Mouse (Mus musculus) forelimb bud, embryonic 11.5 days (tissue): ENCODE results near the gene 5730596B20Rik.

Experiments used
- DNase-seq: peaks from one replicate; pipeline ENCODE4 v3.0.0-alpha.2; 2012; ENCODE audit warnings: low read depth, low spot score

5730596B20Rik gene

DNA sequence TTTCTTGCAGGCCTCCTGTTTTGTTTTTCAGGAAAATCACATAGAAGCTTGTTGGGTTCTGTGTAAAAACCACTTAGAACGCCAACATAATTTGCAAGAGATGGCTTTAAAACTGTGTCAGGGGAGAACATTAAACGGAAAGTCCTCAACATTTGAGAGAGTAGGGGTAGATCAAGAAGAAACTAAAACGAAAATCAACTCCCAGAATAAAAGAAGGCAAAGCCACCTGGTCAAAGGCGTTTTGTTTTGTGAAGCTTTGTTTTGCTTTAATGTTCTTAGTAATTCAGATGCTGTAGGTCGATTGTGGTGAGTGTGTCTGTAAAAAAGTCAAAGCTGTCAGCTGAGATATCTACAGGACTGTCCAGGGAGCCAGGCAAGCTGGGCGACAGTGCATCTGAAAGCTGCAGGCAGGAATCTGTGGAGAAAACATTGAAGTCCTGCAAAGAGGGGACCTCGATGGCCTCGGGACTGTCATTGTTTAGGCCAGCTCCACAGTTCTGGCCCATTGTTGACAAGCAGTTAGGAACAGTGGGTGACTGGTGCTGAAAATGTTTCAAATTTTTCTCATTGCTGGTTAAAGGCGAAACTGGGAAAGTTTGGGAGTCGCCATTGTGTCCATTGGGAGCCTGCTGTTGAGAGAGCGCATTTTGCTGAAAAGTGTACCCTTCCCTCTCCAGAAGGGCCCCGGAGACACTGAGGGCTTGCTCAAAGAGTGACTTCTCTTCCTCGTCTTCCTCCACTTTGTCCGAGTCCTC, 14.5 kb upstream of the 5730596B20Rik start:
- no peak for DNase-seq

DNA sequence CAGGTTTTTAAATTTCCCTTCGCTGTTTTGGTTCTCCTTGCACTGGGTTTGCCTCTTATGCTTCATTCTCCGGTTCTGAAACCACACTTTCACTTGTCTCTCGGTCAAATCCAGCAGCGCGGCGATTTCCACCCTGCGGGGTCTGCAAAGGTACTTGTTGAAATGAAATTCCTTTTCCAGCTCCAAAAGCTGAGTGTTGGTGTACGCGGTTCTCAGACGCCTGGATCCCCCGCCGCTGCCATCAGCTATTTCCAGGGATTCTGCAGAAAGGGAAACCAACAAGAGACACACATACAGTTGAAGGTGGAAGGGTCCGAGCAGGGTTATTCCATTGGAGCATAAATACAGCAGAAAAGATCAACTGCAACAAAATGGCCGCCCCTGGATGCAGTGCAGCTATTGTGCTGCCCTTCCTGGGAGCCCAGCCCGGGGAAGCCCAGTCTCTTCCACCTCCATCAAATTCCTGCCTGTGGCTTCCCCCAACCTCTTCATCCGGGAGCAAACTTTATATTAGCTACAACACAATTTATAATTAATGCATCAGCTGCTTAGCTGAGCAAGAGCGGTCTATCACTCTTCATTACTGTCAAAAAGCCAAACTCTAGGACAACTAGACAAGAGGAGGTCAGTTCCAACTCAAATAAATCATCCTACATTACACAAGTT, 13.8 kb upstream of the 5730596B20Rik start:
- DNase-seq, result no peak

DNA sequence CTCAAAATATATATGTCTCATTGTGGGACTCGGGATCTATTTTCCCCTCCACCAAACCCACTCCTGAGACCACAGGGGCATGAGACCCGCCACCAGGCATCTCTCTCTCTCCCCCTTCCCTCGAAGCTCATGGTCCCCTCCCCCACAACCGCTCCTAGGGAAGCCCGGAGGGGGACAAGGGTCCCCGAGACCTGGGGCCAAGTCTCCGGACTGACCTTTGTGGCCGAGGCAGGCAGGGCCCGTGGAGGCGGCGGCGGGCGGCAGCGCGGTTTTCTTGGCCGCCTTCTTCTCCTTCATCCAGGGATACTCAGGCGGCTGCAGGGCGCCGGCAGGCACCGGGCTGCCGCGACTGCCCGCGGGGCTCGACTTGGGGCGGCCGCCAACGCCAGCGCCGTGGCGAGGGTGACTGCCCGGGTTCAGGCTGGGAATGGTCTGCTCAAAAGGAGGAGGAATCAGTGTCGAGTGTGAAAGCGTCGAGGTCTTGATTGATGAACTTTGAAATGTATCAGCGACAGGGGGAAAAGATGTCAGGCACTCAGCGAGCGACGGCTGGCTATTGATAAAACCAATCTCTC, 13.2 kb upstream of the 5730596B20Rik start:
- DNase-seq, result no peak

DNA sequence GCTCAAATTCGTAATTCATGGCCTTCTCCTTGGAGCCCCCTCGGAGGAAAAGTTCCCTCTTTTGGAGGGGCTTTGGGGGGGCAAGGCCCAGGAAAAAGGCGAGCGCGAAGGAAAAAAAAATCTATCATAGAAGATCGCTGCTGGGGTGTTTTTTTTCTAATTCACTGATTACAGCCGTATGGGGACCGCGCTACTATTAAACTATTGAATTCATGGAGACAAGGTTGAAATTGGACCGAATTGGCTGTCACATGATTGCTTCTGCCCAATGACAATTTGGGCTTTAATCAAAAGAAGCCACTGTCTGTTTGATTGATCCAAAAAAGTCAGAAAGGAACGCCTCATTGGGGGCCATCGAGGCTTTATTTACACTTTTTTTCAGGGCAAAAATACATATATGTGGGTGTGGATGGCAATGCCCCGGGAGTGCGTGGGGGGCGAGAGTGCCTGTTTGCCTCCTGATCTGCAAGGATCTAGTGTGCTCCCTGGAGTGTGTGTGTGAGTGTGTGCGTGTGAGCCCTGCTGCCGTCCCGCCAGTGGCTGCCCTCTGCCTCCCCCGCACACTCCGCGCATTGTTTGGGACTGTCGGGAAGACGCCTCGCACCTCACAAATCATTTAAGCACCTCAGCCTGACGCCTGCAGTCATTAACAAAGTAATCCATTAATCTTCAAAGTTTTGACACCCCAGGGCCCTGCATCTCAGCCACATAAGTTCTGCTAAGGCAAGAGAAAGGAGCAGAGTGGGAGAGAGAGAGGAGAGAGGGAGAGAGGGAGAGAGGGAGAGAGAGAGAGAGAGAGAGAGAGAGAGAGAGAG, 12.5 kb upstream of the 5730596B20Rik start, which contains the start of gene Hoxa2:
Gene Hoxa2, minus strand, starts transcription at position 206 of the 815 bp plus-strand sequence.
- DNase-seq, result no peak

DNA sequence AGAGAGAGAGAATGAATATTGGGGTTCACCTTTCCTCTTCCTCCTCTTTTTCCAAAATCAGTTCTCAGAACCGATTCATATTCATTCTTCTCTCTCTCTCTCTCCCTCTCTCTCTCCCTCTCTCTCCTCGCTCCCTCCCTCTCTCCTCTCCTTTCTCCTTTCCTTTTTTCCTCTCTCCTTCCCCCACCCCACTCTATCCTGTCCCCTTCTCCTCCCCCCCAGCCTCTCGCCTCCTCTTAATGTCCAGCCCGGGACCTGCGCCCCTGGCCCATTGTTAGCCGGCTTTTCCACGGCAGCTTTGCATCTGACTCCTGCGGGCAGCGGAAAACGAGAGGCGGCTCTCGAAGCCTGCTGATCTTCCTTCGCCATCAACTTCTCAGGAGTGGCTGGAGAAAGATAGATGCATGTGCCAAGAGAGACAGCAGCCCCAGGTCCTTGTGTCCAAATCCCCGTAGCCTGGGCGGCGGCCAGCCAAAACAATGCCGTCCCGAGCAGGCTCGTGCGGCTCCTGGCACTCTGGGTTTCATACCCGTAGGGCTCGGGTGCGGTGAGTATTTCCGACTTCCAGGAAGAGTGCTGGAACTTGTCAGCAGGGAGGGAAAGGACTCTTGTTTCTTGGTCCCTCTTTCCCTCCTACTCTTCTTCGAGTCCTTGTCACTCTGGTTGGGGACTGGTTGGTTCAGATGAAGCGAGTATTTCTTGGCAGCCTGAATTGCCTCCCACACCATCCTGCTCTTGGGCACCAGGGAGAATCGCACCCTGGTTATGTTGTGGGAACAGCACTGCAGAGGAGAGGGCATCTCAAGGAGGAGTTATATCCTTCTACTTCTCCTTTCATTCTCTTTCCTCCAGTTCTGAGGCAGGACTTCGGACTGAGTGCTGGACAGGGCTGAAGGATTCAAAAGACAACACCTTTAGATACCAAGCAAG, 11.6 kb upstream of the 5730596B20Rik start:
- DNase-seq, result no peak

DNA sequence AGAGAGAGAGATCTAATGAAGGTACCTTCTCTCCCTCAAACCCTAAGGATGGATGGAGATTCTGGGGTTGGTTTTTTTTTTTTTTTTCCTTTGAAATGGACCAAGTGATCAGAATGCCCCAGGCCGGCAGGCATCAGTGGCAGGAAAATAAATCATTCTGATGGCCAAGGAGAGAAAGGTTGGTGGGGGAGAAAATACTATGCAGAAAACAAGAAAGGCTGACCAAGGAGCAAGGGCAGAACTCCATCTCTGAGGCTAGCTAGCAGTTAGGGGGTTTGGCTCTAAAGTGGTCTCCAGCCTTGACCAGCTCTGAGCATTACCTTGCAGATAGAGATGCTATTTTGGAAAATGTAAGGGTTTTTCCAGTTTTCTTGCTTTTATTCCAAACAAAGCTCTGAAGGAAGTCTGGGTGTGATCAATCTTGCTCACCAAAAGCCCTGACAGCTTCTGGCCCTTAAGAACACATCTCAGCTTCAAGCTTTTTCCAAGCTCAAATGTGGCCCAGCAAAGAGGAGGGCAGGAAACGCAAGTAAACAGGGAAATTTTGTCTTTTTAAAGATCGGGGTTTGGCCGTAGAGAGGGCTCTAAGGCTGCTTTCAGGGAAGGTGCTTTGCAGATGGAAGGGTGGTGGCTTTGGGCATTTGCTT, 10.7 kb upstream of the 5730596B20Rik start:
- DNase-seq, result no peak

DNA sequence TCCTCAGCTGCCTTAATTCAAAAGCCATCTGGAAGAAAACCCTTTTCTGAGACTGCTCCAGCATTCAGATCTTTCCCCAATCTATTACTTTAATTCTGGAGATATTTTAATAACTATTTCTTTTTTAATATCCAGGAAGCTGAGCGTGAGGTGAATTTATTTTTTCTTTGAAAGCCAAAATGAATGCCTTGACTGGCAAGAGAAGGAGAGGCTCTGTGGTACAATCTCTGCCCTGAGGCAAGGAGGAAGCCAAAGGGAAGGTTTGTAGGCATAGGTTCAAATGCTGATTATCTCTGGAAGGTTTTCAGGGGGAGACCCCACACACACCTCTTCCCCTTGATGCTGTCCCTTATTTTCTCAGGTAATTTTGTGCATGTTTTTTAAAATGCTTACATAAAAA, 10.1 kb upstream of the 5730596B20Rik start:
- no peak for DNase-seq

DNA sequence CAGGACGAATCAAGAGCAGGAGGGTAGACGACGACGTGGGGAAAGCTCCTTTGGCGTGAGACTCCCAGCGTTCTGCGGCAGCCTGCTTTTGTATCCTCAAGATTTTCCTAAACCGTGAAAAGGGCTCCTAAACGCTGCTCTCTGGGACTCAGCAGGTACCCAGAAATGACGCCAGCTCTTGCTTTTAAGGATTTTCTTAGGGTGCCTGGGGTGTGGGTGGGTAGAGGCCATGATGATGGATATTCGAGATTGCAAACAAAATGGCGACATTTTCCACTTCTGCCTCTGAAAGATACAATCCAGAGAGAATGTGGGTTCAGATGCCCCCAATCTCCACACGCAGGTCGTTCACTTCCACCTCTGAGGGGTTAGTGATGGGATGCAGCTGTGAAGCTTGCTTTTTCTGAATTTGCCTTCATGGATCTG, 9.5 kb upstream of the 5730596B20Rik start:
- no peak for DNase-seq

DNA sequence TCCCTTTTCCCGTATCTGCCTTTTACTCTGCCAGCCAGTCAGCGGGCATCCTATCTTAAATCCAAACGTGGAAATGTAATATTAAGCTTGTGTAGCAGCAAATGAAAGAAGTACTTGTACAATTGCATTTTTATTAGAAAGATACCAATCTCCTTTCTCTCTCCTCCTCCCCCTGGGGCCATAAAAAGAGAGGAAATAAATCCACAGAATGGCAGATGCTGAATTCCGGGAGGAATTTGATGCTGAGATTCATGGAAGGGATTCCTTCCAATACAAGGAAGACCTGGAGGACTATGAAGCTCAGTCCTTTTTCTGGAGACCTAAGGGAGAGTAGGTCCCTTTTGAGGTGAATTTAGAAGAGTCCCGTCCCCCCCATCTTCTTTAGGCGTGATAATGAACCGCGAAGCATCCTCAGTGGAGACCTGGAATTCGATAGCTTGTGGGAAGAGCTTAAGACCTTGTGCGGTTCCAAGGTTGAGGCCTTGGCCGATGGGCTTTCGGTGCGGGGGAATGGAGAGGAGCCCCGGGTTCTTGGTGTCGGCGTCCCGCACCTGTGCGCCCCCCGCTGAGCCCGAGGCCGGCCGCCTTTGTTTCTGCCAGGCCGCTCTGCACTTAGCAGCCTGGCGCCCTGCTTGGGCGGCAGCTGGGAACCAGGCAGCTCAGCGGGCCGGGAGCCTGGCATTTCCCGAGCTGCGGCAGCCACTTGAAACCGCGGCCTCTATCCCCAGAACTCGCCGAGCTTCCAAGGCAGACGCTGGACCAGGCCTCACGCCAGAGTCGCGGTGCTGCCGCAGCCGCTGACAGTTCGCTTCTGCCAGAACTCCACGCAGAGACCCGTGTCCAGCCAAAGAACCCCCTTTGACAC, 8.9 kb upstream of the 5730596B20Rik start:
- DNase-seq, result no peak

DNA sequence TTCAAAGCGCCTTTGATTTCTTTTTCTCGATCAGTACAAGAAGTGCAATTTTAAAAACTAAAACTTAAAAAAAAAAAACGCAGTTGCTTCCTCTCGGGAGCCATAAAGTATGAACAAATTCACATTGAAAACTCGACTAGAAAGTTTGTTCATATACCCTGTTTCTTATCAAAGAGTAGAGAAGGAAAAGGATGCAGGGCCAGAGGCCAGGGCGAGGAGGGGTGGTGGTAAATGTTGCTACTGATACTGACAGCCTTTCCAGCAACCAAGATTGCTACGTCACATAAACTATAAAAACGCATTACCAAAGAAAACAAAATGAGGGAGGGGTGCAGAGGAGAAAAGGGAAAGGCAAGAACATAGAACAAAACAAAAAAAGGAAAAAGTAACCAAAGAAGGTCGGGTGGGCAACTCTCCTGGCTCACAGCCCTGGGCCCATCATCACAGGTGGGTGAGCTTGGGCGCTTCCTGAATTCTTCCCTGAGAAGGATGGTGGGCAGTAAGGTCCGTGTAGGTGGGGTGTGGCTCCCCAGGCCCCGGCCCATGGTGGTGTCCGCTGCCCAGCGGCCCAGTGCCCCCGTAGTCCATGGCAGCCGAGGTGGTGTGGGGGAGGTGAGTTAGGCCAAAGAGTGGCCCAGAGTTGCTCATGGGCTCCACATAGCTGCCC, 7.7 kb upstream of the 5730596B20Rik start:
- no peak for DNase-seq

DNA sequence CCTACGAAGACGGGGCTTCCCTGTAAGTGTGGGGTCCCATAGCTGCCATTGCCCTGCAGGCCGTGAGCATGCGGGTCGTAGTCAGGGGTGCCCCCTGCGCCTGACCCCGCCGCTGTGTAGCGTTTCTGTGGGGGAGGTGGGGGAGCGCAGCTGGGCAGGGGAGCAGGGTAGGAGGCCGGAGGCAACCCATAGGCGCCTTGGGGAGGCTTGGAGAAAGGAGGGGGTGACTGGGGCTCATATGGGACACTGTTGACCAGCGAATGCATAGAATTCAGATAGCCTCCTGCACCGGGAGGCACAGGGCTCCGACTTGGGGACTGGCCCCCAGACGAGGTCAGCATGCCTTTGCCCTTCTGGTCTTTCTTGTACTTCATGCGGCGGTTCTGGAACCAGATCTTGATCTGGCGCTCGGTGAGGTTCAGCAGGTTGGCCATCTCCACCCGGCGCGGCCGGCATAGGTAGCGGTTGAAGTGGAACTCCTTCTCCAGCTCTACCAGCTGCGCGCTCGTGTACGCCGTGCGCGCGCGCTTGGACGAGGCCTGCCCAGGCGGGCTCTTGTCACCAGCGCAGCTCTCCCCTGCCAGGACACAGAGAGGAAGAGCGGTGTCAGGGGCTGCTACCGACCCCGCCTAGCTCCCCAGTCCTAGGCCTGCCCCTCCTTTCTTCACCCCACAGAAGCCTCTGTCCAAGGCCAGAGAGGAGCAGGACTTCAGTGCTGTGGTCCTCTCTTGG, 7.0 kb upstream of the 5730596B20Rik start:
- DNase-seq, result no peak

DNA sequence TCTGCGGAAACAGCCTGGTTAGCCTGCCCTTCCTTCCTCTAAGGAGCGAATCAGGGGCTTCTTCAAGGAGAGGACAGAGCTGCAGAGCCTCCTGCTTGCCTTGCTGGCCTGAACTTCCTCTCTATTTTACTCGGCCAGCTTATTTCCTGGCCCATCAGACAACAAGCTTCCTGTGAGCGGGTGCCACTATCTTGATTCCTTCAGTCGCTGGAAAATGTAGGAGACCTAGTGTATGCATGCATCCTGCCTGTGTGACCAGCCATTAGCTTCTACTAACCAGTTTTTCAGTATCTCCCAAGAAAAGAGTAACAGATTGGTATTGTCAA, 6.4 kb upstream of the 5730596B20Rik start:
- no peak for DNase-seq

DNA sequence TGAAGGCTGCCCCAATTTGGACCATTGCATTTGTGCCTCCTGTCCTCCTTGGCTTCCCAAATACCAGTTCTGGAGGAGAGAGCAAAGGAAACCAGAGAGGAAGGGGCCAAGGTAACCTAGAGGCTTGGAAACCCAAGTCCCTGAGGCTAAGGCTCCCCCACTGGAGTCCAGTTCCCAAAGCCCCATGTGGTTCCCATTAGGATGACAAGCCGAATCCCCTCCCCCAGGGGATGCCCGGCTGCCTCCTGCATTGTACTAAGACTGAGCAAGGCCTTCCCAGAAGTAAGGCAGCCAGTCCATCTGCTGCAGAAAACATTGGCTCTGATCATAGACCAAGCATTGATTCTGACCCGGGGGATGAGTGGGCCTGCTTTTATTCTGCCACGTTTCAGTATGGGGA, 6.0 kb upstream of the 5730596B20Rik start:
- DNase-seq, result no peak

DNA sequence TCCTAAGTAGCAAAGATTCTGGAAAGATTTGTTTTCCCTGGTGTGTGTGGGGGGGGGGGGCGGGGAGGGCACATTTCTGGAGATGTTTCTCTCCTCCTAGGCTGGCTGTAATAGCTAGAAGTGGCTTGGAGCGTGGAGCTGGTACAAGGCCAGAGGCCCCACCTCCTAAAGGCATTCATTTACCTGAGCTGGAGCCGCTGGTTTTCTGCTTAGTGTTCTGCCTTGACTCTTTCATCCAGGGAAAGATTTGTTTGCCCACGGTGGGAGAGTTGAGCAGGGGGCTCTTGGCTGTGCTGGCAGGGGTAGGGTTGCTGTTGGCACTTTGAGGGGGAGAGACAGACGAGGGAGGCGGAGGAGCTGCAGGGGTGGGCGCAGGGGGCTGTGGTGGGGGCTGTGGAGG, 5.4 kb upstream of the 5730596B20Rik start:
- no peak for DNase-seq

DNA sequence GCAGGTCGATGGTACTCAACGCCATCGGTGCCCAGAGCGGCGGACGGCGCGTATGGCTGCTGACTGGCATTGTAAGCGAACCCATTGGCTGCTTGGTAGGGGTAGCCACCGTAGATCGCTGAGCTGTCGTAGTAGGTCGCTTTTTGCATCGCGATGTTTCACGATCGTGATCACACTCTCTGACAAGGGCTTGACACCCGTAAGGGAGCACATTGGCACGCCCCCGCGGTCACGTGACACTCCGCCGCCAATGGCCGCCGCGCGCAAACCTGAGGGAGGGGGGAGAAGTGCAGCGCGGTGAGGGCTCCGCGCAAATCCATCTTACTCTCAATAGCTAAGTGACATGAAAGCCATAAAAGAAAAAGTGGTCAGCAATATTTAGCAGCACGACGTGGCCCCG, 4.8 kb upstream of the 5730596B20Rik start:
- peak; percentile 87 for DNase-seq

DNA sequence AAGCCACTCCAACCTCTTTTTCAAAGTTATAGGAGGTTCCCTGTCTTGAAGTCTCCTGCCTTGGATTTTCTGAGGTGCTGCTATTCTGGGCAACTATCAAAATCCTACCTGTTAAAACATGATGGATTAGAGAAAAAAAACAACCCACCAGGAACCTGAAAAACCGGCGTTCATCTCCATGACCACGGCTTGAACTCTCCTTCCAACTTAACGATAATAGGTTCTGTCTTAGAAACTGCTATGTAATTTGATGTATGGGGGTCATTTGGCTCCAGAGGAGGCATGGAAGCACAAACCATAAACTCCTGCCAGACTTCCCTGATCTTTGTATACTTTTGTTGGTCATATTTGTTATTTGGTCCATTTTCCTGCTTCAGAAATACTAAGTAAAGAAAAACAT, 3.6 kb upstream of the 5730596B20Rik start:
- no peak for DNase-seq

DNA sequence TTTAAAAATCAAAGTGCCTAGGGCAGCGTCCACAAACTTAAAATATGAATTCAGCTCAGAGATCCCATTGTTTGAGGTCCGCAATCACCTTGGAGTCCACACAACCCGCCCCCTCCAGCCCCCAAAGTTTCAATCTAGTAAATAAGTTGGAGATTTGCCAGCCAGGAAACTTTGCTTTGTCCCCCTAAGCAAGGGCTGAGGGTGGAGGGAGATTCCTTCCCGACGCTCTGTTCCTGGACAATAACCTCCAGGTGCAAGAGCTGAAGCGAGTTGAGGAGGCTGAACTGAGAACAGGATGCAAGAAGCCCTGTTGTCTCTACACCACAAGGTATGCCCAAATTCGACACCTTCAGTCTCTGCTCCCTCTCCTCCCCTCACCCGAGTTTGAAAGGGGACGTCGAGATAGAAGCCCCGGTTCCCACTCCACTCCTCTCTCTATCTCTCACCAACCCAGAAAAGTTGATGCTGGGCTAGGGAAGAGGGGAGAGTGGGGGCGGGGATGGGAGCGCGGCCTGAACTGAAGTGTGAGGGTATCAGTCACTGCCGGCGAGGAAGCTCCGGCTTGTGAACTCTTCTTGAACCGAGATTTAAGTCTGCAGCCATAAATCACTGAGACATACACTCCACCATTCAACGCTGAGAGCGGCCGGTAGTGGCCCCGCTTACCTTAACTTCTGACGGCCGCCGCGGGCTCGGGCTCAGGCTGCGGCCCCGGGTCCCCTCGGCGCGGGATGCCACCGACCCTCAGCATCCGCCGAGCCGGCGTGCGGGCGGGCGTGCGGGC, 2.1 kb upstream of the 5730596B20Rik start:
- no peak for DNase-seq

DNA sequence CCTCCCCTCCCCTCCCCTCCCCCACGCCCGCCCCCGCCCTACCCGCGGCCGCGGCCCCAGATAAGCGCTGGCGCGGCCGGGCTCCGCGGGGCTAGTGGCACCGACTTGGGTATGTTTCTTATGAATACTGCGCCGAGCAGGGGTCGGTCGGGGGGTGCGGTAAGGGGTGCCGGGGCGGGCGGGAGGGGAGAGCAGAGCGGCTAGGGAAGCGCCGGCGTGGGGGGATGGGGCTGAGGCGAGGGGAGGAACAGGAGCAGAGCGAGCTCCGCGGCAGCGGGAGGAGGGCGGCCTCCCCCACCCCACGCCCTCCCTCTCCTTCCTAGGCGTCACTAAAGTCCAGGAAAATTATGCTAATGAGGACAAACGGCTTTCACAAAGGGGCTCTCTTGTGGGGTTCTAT, 1.4 kb upstream of the 5730596B20Rik start:
- no peak for DNase-seq
